Comparison of ENCODE assay signal across 16 mouse cellular contexts in genomic region chr16:47526613-47527012, GRCm38 (mm10).
"Had no signal": no experiment of that assay in that cellular context is flagged by ENCODE, and none has a peak within 500 bp of the region (broad histone marks: within the 10 kb centered on the region; RNA-seq: fewer than 3 reads in every experiment).

No protein-coding gene starts in this region.

- H3K9me3 ChIP-seq: lung, embryonic 15.5 days; megakaryocyte, embryonic 14.5 days; midbrain, embryonic 13.5 days; midbrain, embryonic 15.5 days; neural tube, embryonic 12.5 days; stomach, embryonic 15.5 days had no signal

- ATAC-seq: lung, postnatal 0 days; midbrain, embryonic 13.5 days; midbrain, embryonic 15.5 days had no signal

- H3K4me3 ChIP-seq: lung, embryonic 15.5 days; megakaryocyte, embryonic 14.5 days; midbrain, embryonic 13.5 days; midbrain, embryonic 15.5 days; neural tube, embryonic 12.5 days; stomach, embryonic 15.5 days had no signal

- H3K4me2 ChIP-seq: lung, embryonic 15.5 days; midbrain, embryonic 11.5 days; midbrain, embryonic 13.5 days; midbrain, embryonic 15.5 days; neural tube, embryonic 12.5 days; stomach, embryonic 15.5 days had no signal

- DNase-seq: lung, adult 2 months; lung, postnatal 14 days; lung, postnatal 36 days; thymus, adult 2 months; thymus, postnatal 25 days; thymus, postnatal 4 days had no signal

- H3K27ac ChIP-seq: lung, embryonic 15.5 days; macrophage; midbrain, embryonic 13.5 days; midbrain, embryonic 15.5 days; neural tube, embryonic 12.5 days; stomach, embryonic 15.5 days; stomach, postnatal 0 days had no signal

- H3K27me3 ChIP-seq: lung, embryonic 15.5 days; megakaryocyte, embryonic 14.5 days; midbrain, embryonic 13.5 days; midbrain, embryonic 15.5 days; neural tube, embryonic 12.5 days; stomach, embryonic 15.5 days had no signal

- H3K4me1 ChIP-seq: lung, embryonic 15.5 days; megakaryocyte, embryonic 14.5 days; midbrain, embryonic 13.5 days; midbrain, embryonic 15.5 days; neural tube, embryonic 12.5 days; stomach, embryonic 15.5 days had no signal

- H3K9ac ChIP-seq: lung, embryonic 15.5 days; midbrain, embryonic 13.5 days; midbrain, embryonic 15.5 days; neural tube, embryonic 12.5 days; stomach, embryonic 15.5 days had no signal

- H3K36me3 ChIP-seq: lung, embryonic 15.5 days; midbrain, embryonic 13.5 days; midbrain, embryonic 15.5 days; neural tube, embryonic 12.5 days; stomach, embryonic 15.5 days had no signal
